Mouse (Mus musculus): Measurements from ENCODE around the gene Tinagl1. TPM values are rescaled to one million over a fixed set of nuclear protein-coding genes. Genes with fewer than 3 reads are reported as not detected.

Gene Tinagl1
- polyA plus RNA-seq, 1 experiment from 2014 or later: 288 TPM

DNA sequence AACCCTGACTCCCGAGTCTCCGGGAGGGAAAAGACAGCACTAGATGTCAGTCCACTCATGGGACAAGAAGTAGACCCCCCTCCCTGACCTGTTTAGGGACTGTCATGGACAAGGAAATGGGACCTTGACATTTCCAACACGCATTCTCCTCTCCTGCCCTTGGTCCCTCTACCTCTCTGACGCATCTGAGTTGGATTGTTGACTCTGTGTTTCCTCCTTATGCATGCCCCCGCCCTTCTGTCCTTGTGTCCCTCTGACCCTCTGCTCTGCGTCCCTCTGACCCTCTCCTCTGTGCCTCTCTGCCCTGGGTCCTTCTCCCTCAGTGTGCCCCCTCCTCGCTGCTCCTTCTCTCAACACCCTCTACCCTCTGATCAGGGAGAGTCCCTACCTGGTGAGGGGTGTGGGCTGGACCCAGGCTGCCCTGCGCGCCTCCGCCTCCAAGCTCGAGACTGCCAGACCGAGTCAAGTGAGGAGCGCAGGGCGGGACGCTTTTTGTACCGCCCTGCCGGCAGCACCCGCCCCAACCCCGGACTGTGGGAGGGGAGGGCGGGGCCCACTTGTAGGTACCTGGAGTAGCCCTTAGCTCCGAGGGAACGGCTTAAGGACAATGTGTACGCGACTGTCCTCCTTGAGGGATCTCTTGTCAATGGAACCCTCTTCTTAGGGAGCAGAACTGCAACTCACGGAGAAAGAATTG, 439 bp downstream of the Tinagl1 start:
- Histone ChIP-seq H3K4me1 (ENCODE audit: insufficient read depth, low read depth, low read length) (peaks cover 50% of the 10 kb centered on the region; the same call in 1 of the 2 replicates), H3K4me3 (ENCODE audit: low read depth, low read length) (peak overlapping the region; percentile 50), H3K27ac (ENCODE audit: low read length) (peak overlapping the region; percentile 93), H3K9ac (replicated peaks; ENCODE audit: low read depth) (peak overlapping the region; percentile 69), H3K4me2 (replicated peaks; ENCODE audit: low read depth, low read length) (peak overlapping the region; percentile 64), H3K36me3 (ENCODE audit: insufficient read depth, low read length) (no peaks in the 10 kb centered on the region), H3K27me3 (replicated peaks; ENCODE audit: insufficient read depth, low read length) (no peaks in the 10 kb centered on the region), H3K9me3 (ENCODE audit: low read length) (no peaks in the 10 kb centered on the region)
- peak; percentile 87 for ATAC-seq
- TF ChIP-seq CTCF (IDR thresholded peaks at IDR 0.05) (no peak), EP300 (IDR thresholded peaks at IDR 0.05) (peak; percentile 92)
- DNase-seq (ENCODE audit: low spot score): peak; percentile 94
- WGBS: 2% methylated on average over 25 of the region's 25 CpGs

- Histone ChIP-seq H3K9ac (replicated peaks; ENCODE audit: low read depth) (peak overlapping the region; percentile 69), H3K9me3 (ENCODE audit: low read length) (no peaks in the 10 kb centered on the region), H3K27me3 (replicated peaks; ENCODE audit: insufficient read depth, low read length) (no peaks in the 10 kb centered on the region), H3K4me3 (ENCODE audit: low read depth, low read length) (peak overlapping the region; percentile 50), H3K27ac (ENCODE audit: low read length) (peak overlapping the region; percentile 93), H3K4me2 (replicated peaks; ENCODE audit: low read depth, low read length) (peak overlapping the region; percentile 64), H3K4me1 (ENCODE audit: insufficient read depth, low read depth, low read length) (peaks cover 50% of the 10 kb centered on the region; the same call in 1 of the 2 replicates), H3K36me3 (ENCODE audit: insufficient read depth, low read length) (no peaks in the 10 kb centered on the region)
- DNase-seq (ENCODE audit: low spot score) (no peak), ATAC-seq (no peak)
- 26% methylated on average over 19 of the region's 19 CpGs for WGBS
- TF ChIP-seq CTCF (IDR thresholded peaks at IDR 0.05) (no peak), EP300 (IDR thresholded peaks at IDR 0.05) (no peak)
Measured at GRCm38 (mm10) chr4:130173911-130174311, 1.0 kb downstream of the Tinagl1 start.

DNA sequence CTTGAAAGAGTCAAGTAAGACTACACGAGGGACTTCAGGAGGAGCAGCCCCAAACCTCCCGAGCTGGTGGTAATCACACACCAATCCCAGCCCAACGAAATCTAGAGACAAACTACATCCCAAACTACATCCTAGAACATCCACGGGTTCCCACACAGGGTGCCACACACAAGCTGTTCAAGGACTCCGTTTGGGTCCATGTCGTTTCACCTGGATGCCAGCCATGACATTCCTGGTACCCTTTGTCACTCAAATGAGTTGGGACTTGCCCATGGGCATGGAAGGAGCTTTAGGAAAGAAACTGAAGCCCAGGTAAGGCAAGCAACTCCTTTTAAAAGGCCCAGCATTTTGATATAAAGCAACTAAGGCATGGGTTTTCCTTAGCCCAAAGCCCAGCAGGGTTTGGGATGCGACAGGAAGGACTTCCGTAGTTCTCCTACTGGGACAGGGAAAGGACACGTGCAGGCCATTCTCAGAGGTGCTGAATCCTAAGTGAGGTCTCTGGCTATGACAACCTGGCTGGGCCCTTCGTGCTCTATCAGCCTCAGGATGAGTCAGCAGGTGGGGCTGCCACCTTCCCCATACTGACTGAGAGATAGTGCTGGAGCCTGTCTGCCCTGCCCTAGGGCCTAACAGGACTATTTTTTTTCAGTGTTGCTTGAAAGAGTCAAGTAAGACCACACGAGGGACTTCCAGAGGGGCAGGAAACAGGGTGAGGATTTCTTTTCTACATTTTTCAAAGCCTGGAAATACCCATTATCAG, 1.7 kb downstream of the Tinagl1 start:
- no peaks in the 10 kb centered on the region for H3K9me3 ChIP-seq (ENCODE audit: low read length)
- ATAC-seq: no peak
- H3K27me3 ChIP-seq (replicated peaks; ENCODE audit: insufficient read depth, low read length): no peaks in the 10 kb centered on the region
- H3K4me3 ChIP-seq (ENCODE audit: low read depth, low read length): peak overlapping the region; percentile 50
- peak overlapping the region; percentile 93 for H3K27ac ChIP-seq (ENCODE audit: low read length)
- H3K36me3 ChIP-seq (ENCODE audit: insufficient read depth, low read length): no peaks in the 10 kb centered on the region
- no peak for DNase-seq (ENCODE audit: low spot score)
- 47% methylated on average over 11 of the region's 11 CpGs for WGBS
- TF ChIP-seq CTCF (IDR thresholded peaks at IDR 0.05): no peak; the same call in 1 of the 2 replicates
- TF ChIP-seq EP300 (IDR thresholded peaks at IDR 0.05): no peak
- peak overlapping the region; percentile 64 for H3K4me2 ChIP-seq (replicated peaks; ENCODE audit: low read depth, low read length)
- H3K4me1 ChIP-seq (ENCODE audit: insufficient read depth, low read depth, low read length): peaks cover 53% of the 10 kb centered on the region; the same call in 1 of the 2 replicates
- H3K9ac ChIP-seq (replicated peaks; ENCODE audit: low read depth): peak overlapping the region; percentile 69

DNA sequence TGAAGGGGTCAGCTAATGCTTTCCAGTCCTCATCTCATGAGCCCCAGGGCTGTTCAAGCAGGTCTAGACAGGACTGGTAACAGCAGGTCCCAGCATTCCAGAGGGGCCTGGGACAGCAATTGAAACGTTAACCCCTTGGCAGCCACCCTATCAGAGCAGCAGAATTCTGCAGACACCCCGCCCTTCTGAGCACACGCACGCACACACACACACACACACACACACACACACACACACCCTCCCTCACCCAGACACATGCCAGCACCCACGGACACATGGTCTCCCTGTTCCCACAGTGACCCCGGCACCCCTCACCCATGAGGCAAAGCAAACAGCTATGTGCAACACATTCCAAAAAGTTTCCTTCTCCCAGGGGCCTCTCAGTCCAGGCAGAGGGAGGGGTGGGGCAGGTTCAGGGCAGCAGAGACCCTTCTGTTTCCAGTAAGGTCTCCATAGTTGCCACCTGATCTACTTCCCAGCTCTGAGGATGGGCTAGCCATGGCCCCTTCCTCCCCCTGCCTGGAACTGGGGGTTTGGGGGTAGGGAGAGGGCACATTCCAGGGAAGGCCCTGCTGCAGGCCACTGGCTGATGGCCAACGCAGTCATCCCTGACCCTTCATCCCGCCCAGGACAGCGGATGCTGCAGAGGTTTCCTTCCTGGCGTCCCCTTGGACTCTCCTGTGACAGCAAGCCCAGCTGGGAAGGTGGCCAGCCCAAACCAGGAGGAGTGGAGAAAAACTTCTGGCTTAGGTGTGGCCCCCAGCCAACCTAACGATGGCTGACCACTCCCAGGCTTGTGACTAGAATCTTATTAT, 2.8 kb downstream of the Tinagl1 start:
- Histone ChIP-seq H3K4me2 (replicated peaks; ENCODE audit: low read depth, low read length) (peak overlapping the region; percentile 64), H3K4me3 (ENCODE audit: low read depth, low read length) (peak overlapping the region; percentile 50), H3K27ac (ENCODE audit: low read length) (peak overlapping the region; percentile 93), H3K9me3 (ENCODE audit: low read length) (no peaks in the 10 kb centered on the region), H3K36me3 (ENCODE audit: insufficient read depth, low read length) (peaks cover 6% of the 10 kb centered on the region; the same call in 1 of the 2 replicates), H3K4me1 (ENCODE audit: insufficient read depth, low read depth, low read length) (peaks cover 56% of the 10 kb centered on the region; the same call in 1 of the 2 replicates), H3K9ac (replicated peaks; ENCODE audit: low read depth) (0 out of 2 replicates have a peak overlapping the region, but pooled peaks have one; percentile 23), H3K27me3 (replicated peaks; ENCODE audit: insufficient read depth, low read length) (no peaks in the 10 kb centered on the region)
- no peak for TF ChIP-seq CTCF (IDR thresholded peaks at IDR 0.05)
- TF ChIP-seq EP300 (IDR thresholded peaks at IDR 0.05): peak; percentile 39; the same call in 1 of the 2 replicates
- 23% methylated on average over 11 of the region's 11 CpGs for WGBS
- DNase-seq (ENCODE audit: low spot score) (peak; percentile 78), ATAC-seq (peak; percentile 3; the same call in 1 of the 2 replicates)

DNA sequence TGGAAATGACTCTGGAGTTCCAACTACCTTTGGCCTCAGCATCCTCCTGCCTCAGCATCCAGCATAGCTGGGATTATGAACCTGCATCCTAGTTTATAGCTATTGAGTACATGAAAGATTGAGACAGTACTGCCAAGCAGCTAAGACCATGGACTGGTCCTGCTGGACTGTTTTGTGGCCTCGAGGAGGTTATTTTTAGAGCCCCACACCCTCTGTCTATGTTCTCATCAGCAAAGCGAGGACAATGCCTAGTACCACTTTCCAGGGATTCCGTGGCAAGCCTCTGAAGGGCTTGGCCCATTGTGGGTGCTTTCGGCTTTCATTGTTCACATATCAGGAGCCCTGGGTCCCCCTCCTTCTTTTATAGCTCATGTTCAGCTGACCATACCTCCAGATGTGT, 4.6 kb downstream of the Tinagl1 start:
- no peak for ATAC-seq
- no peak overlapping the region for H3K27ac ChIP-seq (ENCODE audit: low read length)
- H3K4me2 ChIP-seq (replicated peaks; ENCODE audit: low read depth, low read length): no peak overlapping the region

More for the DNA sequence above, 4.6 kb downstream of the Tinagl1 start:
- Histone ChIP-seq H3K9me3 (ENCODE audit: low read length) (no peaks in the 10 kb centered on the region), H3K9ac (replicated peaks; ENCODE audit: low read depth) (no peak overlapping the region), H3K27me3 (replicated peaks; ENCODE audit: insufficient read depth, low read length) (no peaks in the 10 kb centered on the region), H3K4me3 (ENCODE audit: low read depth, low read length) (no peak overlapping the region), H3K4me1 (ENCODE audit: insufficient read depth, low read depth, low read length) (peaks cover 47% of the 10 kb centered on the region), H3K36me3 (ENCODE audit: insufficient read depth, low read length) (peaks cover 15% of the 10 kb centered on the region; the same call in 1 of the 2 replicates)
- WGBS: 54% methylated on average over 4 of the region's 4 CpGs
- no peak for TF ChIP-seq EP300 (IDR thresholded peaks at IDR 0.05)
- no peak for TF ChIP-seq CTCF (IDR thresholded peaks at IDR 0.05)
- no peak for DNase-seq (ENCODE audit: low spot score)
